Mouse (Mus musculus) left cerebral cortex, postnatal 14 days (tissue): ENCODE results near the gene Rftn1. TPM values are rescaled to one million over a fixed set of nuclear protein-coding genes. Genes with fewer than 3 reads are reported as not detected.
"Not testable (repeated sequence)": the region's sequence is repeated elsewhere in the genome, so short reads cannot be mapped to it uniquely, and the experiment has no call there.

Experiments used
- DNase-seq, 2 experiments: peaks; one replicate each; pipeline ENCODE4 v3.0.0; 2021 to 2022; ENCODE audit warnings: low spot score in 2 of 2, mixed read lengths in 1 of 2
- intact Hi-C: fragments of 180-260 bp; cut with DNase I; formaldehyde crosslinking; loops from one replicate; pipeline ENCODE4 v1.15.1; 2025
- total RNA-seq, 2 experiments: library from RNA; stranded (reverse); gene quantifications; 2 replicates each; pipeline ENCODE4 v1.2.3; 2021

Rftn1 gene
- total RNA-seq, 2 experiments from 2014 or later: 7.3 to 11.2 TPM

- DNase-seq, intact Hi-C loops: not testable (repeated sequence)
These were observed 15.8 kb upstream of the Rftn1 start for GRCm38 (mm10) chr17:50206262-50206661.

- intact Hi-C loops, DNase-seq: not testable (repeated sequence)
These were observed 15.4 kb upstream of the Rftn1 start for GRCm38 (mm10) chr17:50205840-50206239.

GRCm38 (mm10) chr17:50205152-50205782 is 14.8 kb upstream of the Rftn1 start:
- no peak for DNase-seq
- intact Hi-C loops: no loop called here

GRCm38 (mm10) chr17:50201828-50202445 is 11.5 kb upstream of the Rftn1 start:
- intact Hi-C loops: no loop called here
- no peak for DNase-seq

GRCm38 (mm10) chr17:50199075-50199850 is 8.8 kb upstream of the Rftn1 start:
- intact Hi-C loops: no loop called here
- DNase-seq: no peak

- intact Hi-C loops: no loop called here
- DNase-seq: no peak
These were observed 7.1 kb upstream of the Rftn1 start for GRCm38 (mm10) chr17:50197572-50197971.

- DNase-seq: no peak
- intact Hi-C loops: no loop called here
These were observed 5.7 kb upstream of the Rftn1 start for GRCm38 (mm10) chr17:50196005-50196672.

GRCm38 (mm10) chr17:50195399-50195798 is 4.9 kb upstream of the Rftn1 start:
- DNase-seq: no peak
- intact Hi-C loops: no loop called here

- intact Hi-C loops: loop anchor here (5.0 kb wide), 2 partner anchors 43 to 227 kb away; no protein-coding TSS in a partner anchor
- DNase-seq: no peak
These were observed 4.1 kb upstream of the Rftn1 start for GRCm38 (mm10) chr17:50194541-50194940.

- DNase-seq: peak; percentile 35 to 46
- intact Hi-C loops: loop anchor here (5.0 kb wide), 2 partner anchors 44 to 226 kb away; no protein-coding TSS in a partner anchor
These were observed 3.2 kb upstream of the Rftn1 start for GRCm38 (mm10) chr17:50193653-50194052.

- DNase-seq: no peak
- intact Hi-C loops: loop anchor here (5.0 kb wide), 2 partner anchors 45 to 225 kb away; no protein-coding TSS in a partner anchor
These were observed 2.0 kb upstream of the Rftn1 start for GRCm38 (mm10) chr17:50192376-50192940.

GRCm38 (mm10) chr17:50191318-50191957 is 964 bp upstream of the Rftn1 start:
- no peak for DNase-seq
- intact Hi-C loops: loop anchor here (5.0 kb wide), 2 partner anchors 46 to 224 kb away; no protein-coding TSS in a partner anchor

GRCm38 (mm10) chr17:50189381-50190012 is 977 bp downstream of the Rftn1 start:
- intact Hi-C loops: loop anchor here (5.0 kb wide), 2 partner anchors 48 to 222 kb away; no protein-coding TSS in a partner anchor

GRCm38 (mm10) chr17:50188662-50189345 is 1.7 kb downstream of the Rftn1 start:
- DNase-seq: no peak
- intact Hi-C loops: no loop called here

More at GRCm38 (mm10) chr17:50189381-50190012, 977 bp downstream of the Rftn1 start:
- DNase-seq: peak in 1 of 2 experiments; percentile 42

- intact Hi-C loops: no loop called here
- no peak for DNase-seq
These were observed 4.9 kb downstream of the Rftn1 start for GRCm38 (mm10) chr17:50185616-50186015.

GRCm38 (mm10) chr17:50185083-50185482 is 5.4 kb downstream of the Rftn1 start:
- DNase-seq: no peak
- intact Hi-C loops: no loop called here

- no peak for DNase-seq
- intact Hi-C loops: no loop called here
These were observed 6.0 kb downstream of the Rftn1 start for GRCm38 (mm10) chr17:50184217-50185038.
